Mouse (Mus musculus) cerebellum, adult 2 months (tissue): ENCODE measurements around the gene Tmem179. TPM values are rescaled to one million over a fixed set of nuclear protein-coding genes. Genes with fewer than 3 reads are reported as not detected.

Experiments used
- DNase-seq, 2 experiments: peaks; one replicate each; pipeline ENCODE4 v3.0.0; 2021
- H3K27ac ChIP-seq: fragments of 200-500 bp; 2 replicates; pipeline ENCODE4 v1.5.1; 2012; ENCODE audit warnings: low read length, control low read depth, inconsistent platforms; ENCODE audit not compliant: insufficient read depth
- H3K27me3 ChIP-seq: fragments of 200-500 bp; 2 replicates; pipeline ENCODE4 v1.6.1; 2012; ENCODE audit warnings: inconsistent platforms, mild to moderate bottlenecking, low read length, moderate library complexity; ENCODE audit not compliant: control insufficient read depth, insufficient read depth
- H3K4me1 ChIP-seq: fragments of 200-500 bp; 2 replicates; pipeline ENCODE4 v1.6.1; 2011; ENCODE audit warnings: low read length; ENCODE audit not compliant: control insufficient read depth, insufficient read depth
- H3K4me3 ChIP-seq: fragments of 200-500 bp; replicated peaks from 2 replicates; pipeline ENCODE3; 2011; ENCODE audit warnings: mild to moderate bottlenecking, low read depth, low read length, control low read depth; ENCODE audit not compliant: insufficient read depth
- CTCF ChIP-seq: fragments of 200-500 bp; IDR thresholded peaks from 2 replicates; pipeline ENCODE4 v1.5.1; 2011; ENCODE audit warnings: low read depth, mild to moderate bottlenecking, control low read depth, low read length, moderate library complexity, borderline replicate concordance; ENCODE audit not compliant: insufficient read depth
- POLR2A ChIP-seq: fragments of 200-500 bp; IDR thresholded peaks from 2 replicates; pipeline ENCODE4 v1.6.1; 2011; ENCODE audit warnings: low read length, control low read depth, borderline replicate concordance; ENCODE audit not compliant: insufficient read depth
- WGBS: fragments of 180-500 bp; shearing (Covaris S2); methylation state at CpG from one replicate; pipeline ENCODE4 v1.1.7; 2018; 5-methylcytosine and 5-hydroxymethylcytosine counted together
- polyA plus RNA-seq: library from polyadenylated mRNA; depleted of rRNA; stranded (reverse); fragments of >200 nt; gene quantifications from 2 replicates; pipeline ENCODE4 v1.2.3, GENCODE M21; 2012

Tmem179 gene
- polyA plus RNA-seq, 1 experiment: 71.0 TPM

- no peaks in the 10 kb centered on the region for H3K4me1 ChIP-seq
- no peaks in the 10 kb centered on the region for H3K27me3 ChIP-seq
- no peak for DNase-seq
- TF ChIP-seq CTCF (no peak), POLR2A (no peak)
- H3K4me3 ChIP-seq: no peak overlapping the region
- no peak overlapping the region for H3K27ac ChIP-seq
- 62% methylated on average over 10 of the region's 10 CpGs for WGBS
Observed at GRCm38 (mm10) chr12:112467387-112467786, 49.2 kb downstream of the Tmem179 start.

GRCm38 (mm10) chr12:112465928-112466327, 50.6 kb downstream of the Tmem179 start:
- Histone ChIP-seq H3K27me3 (no peaks in the 10 kb centered on the region), H3K4me1 (no peaks in the 10 kb centered on the region), H3K4me3 (no peak overlapping the region), H3K27ac (no peak overlapping the region)
- TF ChIP-seq CTCF: no peak
- WGBS: 94% methylated on average over 17 of the region's 17 CpGs
- no peak for DNase-seq

GRCm38 (mm10) chr12:112464516-112464915, 52.0 kb downstream of the Tmem179 start:
- Histone ChIP-seq H3K27me3 (no peaks in the 10 kb centered on the region), H3K27ac (no peak overlapping the region), H3K4me3 (no peak overlapping the region), H3K4me1 (no peaks in the 10 kb centered on the region)
- DNase-seq: no peak
- no peak for TF ChIP-seq CTCF
- no peak for TF ChIP-seq POLR2A
- 85% methylated on average over 3 of the region's 3 CpGs for WGBS

- Histone ChIP-seq H3K27me3 (no peaks in the 10 kb centered on the region), H3K4me1 (no peaks in the 10 kb centered on the region), H3K27ac (no peak overlapping the region), H3K4me3 (no peak overlapping the region)
- no peak for DNase-seq
- no peak for TF ChIP-seq CTCF
- TF ChIP-seq POLR2A: no peak
- 82% methylated on average over 3 of the region's 3 CpGs for WGBS
Observed at GRCm38 (mm10) chr12:112463750-112464444, 52.6 kb downstream of the Tmem179 start.

- no peak overlapping the region for H3K27ac ChIP-seq
- H3K4me1 ChIP-seq: no peaks in the 10 kb centered on the region; the same call in 1 of the 2 replicates
- H3K4me3 ChIP-seq: no peak overlapping the region
- 86% methylated on average over 4 of the region's 4 CpGs for WGBS
- H3K27me3 ChIP-seq: no peaks in the 10 kb centered on the region
- DNase-seq: no peak
- TF ChIP-seq CTCF: no peak
- TF ChIP-seq POLR2A: no peak
Observed at GRCm38 (mm10) chr12:112463209-112463608, 53.3 kb downstream of the Tmem179 start.

- no peak overlapping the region for H3K4me3 ChIP-seq
- H3K4me1 ChIP-seq: no peaks in the 10 kb centered on the region; the same call in 1 of the 2 replicates
- WGBS: 91% methylated on average over 12 of the region's 12 CpGs
- H3K27ac ChIP-seq: no peak overlapping the region
- no peak for DNase-seq
- H3K27me3 ChIP-seq: no peaks in the 10 kb centered on the region
- TF ChIP-seq POLR2A: no peak
Observed at GRCm38 (mm10) chr12:112462423-112462822, 54.1 kb downstream of the Tmem179 start.

GRCm38 (mm10) chr12:112457839-112458238, 58.7 kb downstream of the Tmem179 start:
- 6% methylated on average over 4 of the region's 4 CpGs for WGBS
- Histone ChIP-seq H3K4me1 (no peaks in the 10 kb centered on the region; the same call in 1 of the 2 replicates), H3K4me3 (no peak overlapping the region), H3K27me3 (no peaks in the 10 kb centered on the region), H3K27ac (no peak overlapping the region)
- TF ChIP-seq CTCF: no peak
- no peak for TF ChIP-seq POLR2A
- DNase-seq: peak; percentile 29 to 46

GRCm38 (mm10) chr12:112456144-112456713, 60.3 kb downstream of the Tmem179 start:
- Histone ChIP-seq H3K27ac (no peak overlapping the region), H3K4me3 (no peak overlapping the region), H3K27me3 (no peaks in the 10 kb centered on the region), H3K4me1 (no peaks in the 10 kb centered on the region; the same call in 1 of the 2 replicates)
- DNase-seq: no peak
- no peak for TF ChIP-seq POLR2A
- TF ChIP-seq CTCF: no peak
- 88% methylated on average over 6 of the region's 6 CpGs for WGBS
